Mouse (Mus musculus): ENCODE measurements around the gene Lcn10. TPM values are rescaled to one million over a fixed set of nuclear protein-coding genes. Genes with fewer than 3 reads are reported as not detected.
A peak's percentile ranks its signal among the peaks of the same experiment; 100 is the strongest.
"Not testable (repeated sequence)": the region's sequence is repeated elsewhere in the genome, so short reads cannot be mapped to it uniquely, and the experiment has no call there.

Lcn10 gene
- total RNA-seq, 1 experiment from 2014 or later: not detected

DNA sequence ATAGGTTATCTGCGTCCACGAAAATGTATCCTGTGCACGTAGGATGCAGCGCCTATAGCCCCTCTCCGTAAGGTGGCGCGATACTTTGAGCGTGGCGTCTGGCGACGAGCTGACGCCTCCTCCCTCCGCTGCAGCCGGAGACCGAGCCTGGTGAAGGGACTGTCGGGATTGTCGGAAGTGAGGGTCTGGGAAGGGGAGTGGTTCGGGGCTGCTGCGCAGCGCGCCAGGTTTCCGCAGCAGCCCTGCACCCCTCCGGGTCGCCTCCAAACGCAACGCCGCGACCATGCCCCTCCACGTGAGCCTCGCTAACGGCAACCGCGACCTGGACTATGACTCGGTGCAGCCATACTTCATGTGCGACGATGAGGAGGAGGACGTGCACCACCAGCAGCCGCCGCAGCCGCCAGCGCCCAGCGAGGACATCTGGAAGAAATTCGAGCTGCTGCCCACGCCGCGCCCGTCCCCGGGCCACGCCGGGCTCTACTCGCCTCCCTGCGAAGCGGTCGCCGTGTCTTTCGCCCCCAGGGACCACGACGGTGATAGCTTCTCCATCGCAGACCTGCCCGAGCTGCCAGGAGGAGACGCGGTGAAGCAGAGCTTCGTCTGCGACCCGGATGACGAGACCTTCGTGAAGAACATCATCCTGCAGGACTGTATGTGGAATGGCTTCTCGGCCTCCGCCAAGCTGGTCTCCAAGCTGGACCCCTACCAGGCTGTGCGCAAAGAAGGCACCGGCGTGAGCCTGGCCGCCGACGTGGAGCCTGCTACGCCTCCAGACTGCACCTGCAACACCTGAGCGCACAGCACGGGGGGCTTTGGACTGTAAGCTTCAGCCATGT lies 24.3 kb downstream of the Lcn10 start, which contains the start of gene Bmyc:
Gene Bmyc, plus strand, starts transcription at position 97 of the 839 bp plus-strand sequence.
- peak; percentile 80 for DNase-seq

DNA sequence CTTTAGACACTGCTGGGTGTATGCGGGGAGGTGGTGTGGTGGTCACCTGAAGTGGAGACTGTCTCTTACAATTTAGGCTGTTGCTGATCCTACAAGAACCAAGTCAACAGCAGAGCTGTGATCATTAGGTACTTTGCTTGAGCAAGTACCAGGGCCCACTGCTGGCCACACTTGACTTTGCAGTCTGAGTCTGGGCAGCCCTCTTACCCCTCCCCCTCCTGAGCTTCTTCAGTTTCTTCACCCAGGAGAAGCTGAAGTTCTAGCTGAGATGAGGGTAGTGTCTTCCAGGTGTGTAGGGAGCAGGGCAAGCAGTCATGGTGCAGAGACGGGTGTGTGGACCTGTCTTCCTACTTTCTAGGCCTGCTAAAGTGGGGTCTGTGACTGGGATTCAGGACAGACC lies 25.6 kb downstream of the Lcn10 start:
- DNase-seq: no peak

DNA sequence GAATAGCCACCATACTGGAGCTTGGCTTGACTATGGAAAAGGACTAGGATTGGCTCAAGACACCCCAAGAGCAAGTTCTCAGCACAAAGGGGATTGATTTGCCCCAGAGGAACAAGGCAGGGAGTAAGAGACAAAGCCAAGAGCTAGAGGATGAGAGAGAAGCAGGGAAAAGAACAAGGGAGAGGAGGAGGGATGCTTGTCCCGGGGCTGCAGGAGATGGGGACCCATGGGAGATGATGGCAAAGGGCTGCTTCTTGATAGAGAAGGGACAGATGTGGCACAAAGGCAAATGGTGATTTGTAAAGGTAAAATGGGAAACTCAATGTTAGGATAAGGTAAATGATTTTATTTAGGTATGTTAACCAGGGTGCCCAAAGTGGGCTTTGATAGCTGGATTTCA lies 26.5 kb downstream of the Lcn10 start:
- DNase-seq: not testable (repeated sequence)

DNA sequence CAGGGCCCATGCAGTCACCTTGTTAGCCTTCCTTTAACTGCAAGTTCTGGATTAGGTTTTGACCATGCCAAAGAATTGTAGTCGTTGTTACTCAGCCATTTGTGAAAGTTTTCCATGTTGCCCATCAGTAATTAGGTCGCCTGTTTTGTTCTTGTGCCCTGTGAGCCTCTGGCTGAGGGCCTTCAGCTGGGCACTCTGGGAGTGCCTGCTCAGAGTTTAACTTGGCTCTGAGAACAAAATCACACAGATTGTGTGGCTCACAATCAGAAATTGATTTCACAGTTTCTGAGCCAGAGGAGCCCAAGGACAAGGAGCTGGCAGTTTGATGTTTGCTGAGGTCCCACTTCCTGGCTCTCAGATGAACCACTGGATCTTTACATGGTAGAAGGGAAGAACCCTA lies 27.3 kb downstream of the Lcn10 start:
- DNase-seq: not testable (repeated sequence)

DNA sequence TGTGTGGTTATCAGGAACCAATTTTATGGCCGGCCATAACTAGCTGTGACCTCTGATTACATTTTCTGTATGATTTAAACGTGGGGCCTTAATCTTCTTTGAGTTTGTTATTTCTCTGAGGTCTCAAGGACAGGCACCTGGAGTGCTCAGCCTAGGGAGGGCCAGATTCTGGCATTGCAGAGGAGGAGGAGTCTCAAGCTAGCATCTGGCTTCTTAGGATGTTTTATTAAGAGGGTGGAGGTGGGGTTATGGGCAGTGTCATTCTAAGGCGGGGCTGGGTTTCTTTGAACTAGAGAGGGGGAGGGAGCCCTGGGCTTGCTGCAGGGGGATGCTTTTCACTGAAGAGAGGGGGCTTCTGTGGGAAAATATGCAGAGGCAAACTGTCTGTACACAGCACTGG lies 29.1 kb downstream of the Lcn10 start:
- not testable (repeated sequence) for DNase-seq

DNA sequence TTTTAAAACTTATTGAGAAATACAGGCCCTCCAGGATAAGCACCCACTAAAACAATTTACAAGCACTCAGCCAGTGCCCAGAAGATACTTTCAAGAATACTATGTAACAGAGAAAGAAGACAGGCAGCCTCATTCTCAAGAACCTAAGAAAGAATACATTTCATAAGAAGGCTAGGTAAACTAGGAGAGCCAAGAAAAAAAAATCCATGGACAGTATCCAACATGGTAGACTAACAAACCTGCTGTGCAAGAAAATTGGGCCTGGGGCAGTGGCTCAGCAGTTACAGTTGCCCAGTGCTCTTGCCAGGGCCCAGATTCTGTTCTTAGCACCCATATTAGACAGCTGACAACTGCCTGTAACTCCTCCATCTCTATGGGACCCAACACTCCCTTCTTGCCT lies 34.7 kb downstream of the Lcn10 start:
- DNase-seq: no peak

DNA sequence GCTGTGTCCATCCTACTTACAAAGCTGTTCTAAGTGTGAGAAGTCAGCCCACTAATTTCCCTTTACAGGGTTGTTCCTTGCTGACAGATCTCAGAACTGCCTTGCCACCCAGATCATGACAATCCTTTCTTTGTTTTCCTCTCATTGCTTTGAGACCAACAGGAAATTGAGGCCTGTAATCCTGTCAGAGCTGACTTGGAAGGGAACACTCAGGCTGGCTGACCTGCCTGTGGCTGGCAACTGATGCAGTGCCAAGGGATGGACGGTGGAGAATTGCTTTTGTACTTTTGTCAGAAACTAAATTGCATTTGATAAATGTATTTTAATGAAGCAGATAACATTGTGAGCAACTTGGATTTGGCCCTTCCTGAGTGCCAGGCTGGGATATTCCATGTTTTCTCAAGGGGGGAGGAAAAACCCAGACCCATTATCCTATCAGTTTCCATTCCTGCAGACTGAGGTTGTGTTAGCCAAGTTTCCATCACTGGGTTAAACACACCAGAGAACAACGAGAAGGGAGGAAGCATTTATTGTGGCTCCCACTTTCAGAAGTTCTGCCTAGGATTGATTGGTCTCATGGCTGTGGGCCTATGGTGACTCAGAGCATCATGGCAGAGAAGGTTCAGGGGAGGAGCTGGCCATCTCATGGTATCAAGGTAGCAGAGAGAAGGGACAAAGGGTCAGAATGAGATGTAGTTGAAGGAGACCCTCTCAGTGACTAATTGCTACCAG lies 50.8 kb downstream of the Lcn10 start:
- no peak for DNase-seq

Other genes with a start within 250 kb of the Lcn10 start
- gene Clic3, start 225.9 kb upstream of the Lcn10 start, total RNA-seq (2021): not detected in 2 replicates
- gene Paxx, start 221.6 kb upstream of the Lcn10 start, total RNA-seq (2021): 32.6 and 41.0 TPM in 2 replicates
- 3.6 and 3.8 TPM in 2 replicates for gene Ptgds, start 212.7 kb upstream of the Lcn10 start, total RNA-seq (2021)
- not detected in 2 replicates for gene Lcn12, start 188.8 kb upstream of the Lcn10 start, total RNA-seq (2021)
- 99.9 and 103 TPM in 2 replicates for gene Fbxw5, start 182.0 kb upstream of the Lcn10 start, total RNA-seq (2021)
- gene C8g, start 181.0 kb upstream of the Lcn10 start, total RNA-seq (2021): 1.7 and 3.3 TPM in 2 replicates
- 29.2 and 30.2 TPM in 2 replicates for gene Traf2, start 135.8 kb upstream of the Lcn10 start, total RNA-seq (2021)
- 270 and 317 TPM in 2 replicates for gene Edf1, start 124.9 kb upstream of the Lcn10 start, total RNA-seq (2021)
- 4.6 and 17.3 TPM in 2 replicates for gene Mamdc4, start 107.9 kb upstream of the Lcn10 start, total RNA-seq (2021)
- gene Phpt1, start 107.5 kb upstream of the Lcn10 start, total RNA-seq (2021): 42.8 and 60.5 TPM in 2 replicates
- gene Ajm1, start 101.0 kb upstream of the Lcn10 start, total RNA-seq (2021): 1.6 and 2.6 TPM in 2 replicates
- 108 and 118 TPM in 2 replicates for gene Rabl6, start 74.2 kb upstream of the Lcn10 start, total RNA-seq (2021)
- gene Ccdc183, start 65.0 kb upstream of the Lcn10 start, total RNA-seq (2021): not detected in 2 replicates
- 28.8 and 36.9 TPM in 2 replicates for gene Tmem141, start 60.7 kb upstream of the Lcn10 start, total RNA-seq (2021)
- 2.6 and 2.7 TPM in 2 replicates for gene Fcna, start 54.7 kb upstream of the Lcn10 start, total RNA-seq (2021)
- gene Lcn8, start 29.6 kb upstream of the Lcn10 start, total RNA-seq (2021): not detected in 2 replicates
- not detected in 2 replicates for gene Lcn5, start 24.8 kb upstream of the Lcn10 start, total RNA-seq (2021)
- gene Lcn6, start 5.9 kb upstream of the Lcn10 start, total RNA-seq (2021): not detected in 2 replicates
- gene Obp2a, start 17.3 kb downstream of the Lcn10 start, total RNA-seq (2021): 0.61 TPM in 1 of 2 replicates, not detected in the other
- gene Bmyc, start 24.0 kb downstream of the Lcn10 start, total RNA-seq (2021): 45.0 and 47.9 TPM in 2 replicates
- not detected in 2 replicates for gene Obp2b, start 54.3 kb downstream of the Lcn10 start, total RNA-seq (2021)
- gene Lcn3, start 82.8 kb downstream of the Lcn10 start, total RNA-seq (2021): not detected in 2 replicates
- gene Lcn11, start 94.3 kb downstream of the Lcn10 start, total RNA-seq (2021): not detected in 2 replicates
- gene Gm13539, start 99.5 kb downstream of the Lcn10 start, total RNA-seq (2021): not detected in 2 replicates
- not detected in 2 replicates for gene Glt6d1, start 133.1 kb downstream of the Lcn10 start, total RNA-seq (2021)
- gene Lcn9, start 140.4 kb downstream of the Lcn10 start, total RNA-seq (2021): not detected in 2 replicates
- not detected in 2 replicates for gene Sohlh1, start 164.5 kb downstream of the Lcn10 start, total RNA-seq (2021)
- 2.7 and 5.2 TPM in 2 replicates for gene Kcnt1, start 181.0 kb downstream of the Lcn10 start, total RNA-seq (2021)